Mouse (Mus musculus) lung, adult 18-20 months (tissue): ENCODE results near the gene Hoxb8.
A peak's percentile ranks its signal among the peaks of the same experiment; 100 is the strongest.

ENCODE experiments used
- DNase-seq, 2 experiments: peaks; one replicate each; pipeline ENCODE4 v3.0.0; 2022; ENCODE audit warnings: mixed read lengths in 2 of 2

Hoxb8 gene

GRCm38 (mm10) chr11:96285771-96286738 lies 4.3 kb downstream of the Hoxb8 start, which contains the start of gene Hoxb7:
TSS of gene Hoxb7 (plus strand) at chr11:96286623.
- DNase-seq: peak in 1 of 2 experiments; percentile 37

- no peak for DNase-seq
Measured at GRCm38 (mm10) chr11:96286739-96287385, 5.2 kb downstream of the Hoxb8 start.

GRCm38 (mm10) chr11:96287411-96287810 lies 5.7 kb downstream of the Hoxb8 start:
- no peak for DNase-seq

GRCm38 (mm10) chr11:96288455-96289221 lies 6.9 kb downstream of the Hoxb8 start:
- no peak for DNase-seq

- DNase-seq: no peak
Measured at GRCm38 (mm10) chr11:96289293-96289692, 7.6 kb downstream of the Hoxb8 start.

- no peak for DNase-seq
Measured at GRCm38 (mm10) chr11:96289837-96290236, 8.1 kb downstream of the Hoxb8 start.

- DNase-seq: no peak
Measured at GRCm38 (mm10) chr11:96290705-96291355, 9.1 kb downstream of the Hoxb8 start.

- no peak for DNase-seq
Measured at GRCm38 (mm10) chr11:96291681-96292564, 10.2 kb downstream of the Hoxb8 start, which contains the start of gene Hoxb6. TSS of gene Hoxb6 (plus strand) at chr11:96292476.

- no peak for DNase-seq
Measured at GRCm38 (mm10) chr11:96292565-96293301, 11.0 kb downstream of the Hoxb8 start.

- DNase-seq: no peak
Measured at GRCm38 (mm10) chr11:96293302-96293921, 11.7 kb downstream of the Hoxb8 start.

- peak; percentile 65 to 76 for DNase-seq
Measured at GRCm38 (mm10) chr11:96294245-96295091, 12.8 kb downstream of the Hoxb8 start.

GRCm38 (mm10) chr11:96295092-96295835 lies 13.6 kb downstream of the Hoxb8 start:
- no peak for DNase-seq

GRCm38 (mm10) chr11:96296997-96297396 lies 15.3 kb downstream of the Hoxb8 start:
- no peak for DNase-seq

GRCm38 (mm10) chr11:96297428-96297827 lies 15.7 kb downstream of the Hoxb8 start:
- DNase-seq: no peak

GRCm38 (mm10) chr11:96297968-96298635 lies 16.4 kb downstream of the Hoxb8 start:
- no peak for DNase-seq

- peak in 1 of 2 experiments; percentile 30 for DNase-seq
Measured at GRCm38 (mm10) chr11:96298895-96299667, 17.4 kb downstream of the Hoxb8 start.

- DNase-seq: no peak
Measured at GRCm38 (mm10) chr11:96299781-96300180, 18.1 kb downstream of the Hoxb8 start.
